Mouse (Mus musculus) spleen, adult 2 months (tissue): ENCODE measurements around the gene Mettl15.

Experiments
- CTCF ChIP-seq: fragments of 200-500 bp; IDR thresholded peaks from 2 replicates; pipeline ENCODE4 v1.5.1; 2011; ENCODE audit warnings: mild to moderate bottlenecking, inconsistent platforms; ENCODE audit not compliant: insufficient read depth, insufficient read length, insufficient replicate concordance; ENCODE audit errors: extremely low read depth
- POLR2A ChIP-seq: fragments of 200-500 bp; IDR thresholded peaks from 2 replicates; pipeline ENCODE4 v1.6.1; 2011; ENCODE audit warnings: low read depth, low read length, inconsistent platforms

- TF ChIP-seq CTCF (no peak), POLR2A (no peak)
Observed at GRCm38 (mm10) chr2:109227196-109227595, 53.4 kb downstream of the Mettl15 start.
